Mouse (Mus musculus): ENCODE results near the gene Olfr360. TPM values are rescaled to one million over a fixed set of nuclear protein-coding genes. Genes with fewer than 3 reads are reported as not detected.

Gene Olfr360
- not detected for polyA plus RNA-seq (2015; fragmentation: Illumina TruSeq; extraction: RNeasy Lipid Tissue Mini Kit (QIAGEN cat#74804); ENCODE audit: low read depth, low replicate concordance)

DNA sequence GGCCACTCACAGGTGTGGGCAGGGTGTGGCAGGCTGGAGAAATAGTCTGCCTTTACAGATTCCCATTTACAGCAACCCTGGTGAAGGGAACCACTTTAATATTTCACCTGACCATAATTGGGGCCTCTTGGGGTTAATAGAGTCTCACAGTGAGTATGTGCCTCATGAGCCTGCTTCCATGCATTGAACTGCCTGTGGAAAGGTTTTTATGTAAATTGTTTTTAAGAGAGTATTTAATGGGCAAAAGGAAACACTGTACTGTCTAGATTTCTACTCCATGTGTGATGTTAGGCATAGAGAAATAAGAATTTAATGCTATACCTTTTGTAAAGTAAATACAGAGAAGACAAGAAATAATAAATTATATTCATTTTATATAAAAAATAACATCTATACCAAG, at the start of gene Olfr360:
Olfr360 (plus strand) TSS at position 301 of the 400 bp plus-strand sequence.

DNA sequence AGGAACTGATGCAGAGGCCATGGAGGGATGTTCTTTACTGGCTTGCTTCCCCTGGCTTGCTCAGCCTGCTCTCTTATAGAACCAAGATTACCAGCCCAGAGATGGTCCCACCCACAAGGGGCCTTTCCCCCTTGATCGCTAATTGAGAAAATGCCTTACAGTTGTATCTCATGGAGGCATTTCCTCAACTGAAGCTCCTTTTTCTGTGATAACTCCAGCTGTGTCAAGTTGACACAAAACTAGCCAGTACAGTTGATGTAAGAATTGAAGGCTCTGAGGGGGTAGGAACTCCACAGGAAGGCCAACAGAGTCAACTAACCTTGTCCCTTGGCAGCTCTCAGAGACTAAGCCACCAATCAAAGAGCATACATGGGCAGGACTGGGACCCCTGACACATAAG, 23.6 kb downstream of the Olfr360 start, which contains the start of gene Olfr361:
Olfr361 (minus strand) TSS at position 101 of the 400 bp plus-strand sequence.

GRCm38 (mm10) chr2:37117810-37118209, 52.3 kb downstream of the Olfr360 start, which contains the start of gene Olfr362:
Gene Olfr362, minus strand, starts transcription at chr2:37117910.

Other genes starting within 250 kb of the Olfr360 start
- gene Olfr3, start 248.7 kb upstream of the Olfr360 start, polyA plus RNA-seq (2015; fragmentation: Illumina TruSeq; extraction: RNeasy Lipid Tissue Mini Kit (QIAGEN cat#74804); ENCODE audit: low read depth, low replicate concordance) = not detected
- not detected for gene Olfr350, start 219.4 kb upstream of the Olfr360 start, polyA plus RNA-seq (2015; fragmentation: Illumina TruSeq; extraction: RNeasy Lipid Tissue Mini Kit (QIAGEN cat#74804); ENCODE audit: low read depth, low replicate concordance)
- not detected for gene Olfr351, start 203.1 kb upstream of the Olfr360 start, polyA plus RNA-seq (2015; fragmentation: Illumina TruSeq; extraction: RNeasy Lipid Tissue Mini Kit (QIAGEN cat#74804); ENCODE audit: low read depth, low replicate concordance)
- gene Olfr352, start 197.3 kb upstream of the Olfr360 start, polyA plus RNA-seq (2015; fragmentation: Illumina TruSeq; extraction: RNeasy Lipid Tissue Mini Kit (QIAGEN cat#74804); ENCODE audit: low read depth, low replicate concordance) = not detected
- not detected for gene Olfr353, start 172.8 kb upstream of the Olfr360 start, polyA plus RNA-seq (2015; fragmentation: Illumina TruSeq; extraction: RNeasy Lipid Tissue Mini Kit (QIAGEN cat#74804); ENCODE audit: low read depth, low replicate concordance)
- gene Olfr354, start 160.1 kb upstream of the Olfr360 start, polyA plus RNA-seq (2015; fragmentation: Illumina TruSeq; extraction: RNeasy Lipid Tissue Mini Kit (QIAGEN cat#74804); ENCODE audit: low read depth, low replicate concordance) = not detected
- gene Olfr355, start 136.8 kb upstream of the Olfr360 start, polyA plus RNA-seq (2015; fragmentation: Illumina TruSeq; extraction: RNeasy Lipid Tissue Mini Kit (QIAGEN cat#74804); ENCODE audit: low read depth, low replicate concordance) = not detected
- not detected for gene Olfr356, start 128.6 kb upstream of the Olfr360 start, polyA plus RNA-seq (2015; fragmentation: Illumina TruSeq; extraction: RNeasy Lipid Tissue Mini Kit (QIAGEN cat#74804); ENCODE audit: low read depth, low replicate concordance)
- gene Olfr357, start 71.9 kb upstream of the Olfr360 start, polyA plus RNA-seq (2015; fragmentation: Illumina TruSeq; extraction: RNeasy Lipid Tissue Mini Kit (QIAGEN cat#74804); ENCODE audit: low read depth, low replicate concordance) = not detected
- gene Olfr358, start 56.4 kb upstream of the Olfr360 start, polyA plus RNA-seq (2015; fragmentation: Illumina TruSeq; extraction: RNeasy Lipid Tissue Mini Kit (QIAGEN cat#74804); ENCODE audit: low read depth, low replicate concordance) = not detected
- not detected for gene Olfr361, start 23.5 kb downstream of the Olfr360 start, polyA plus RNA-seq (2015; fragmentation: Illumina TruSeq; extraction: RNeasy Lipid Tissue Mini Kit (QIAGEN cat#74804); ENCODE audit: low read depth, low replicate concordance)
- not detected for gene Olfr362, start 52.2 kb downstream of the Olfr360 start, polyA plus RNA-seq (2015; fragmentation: Illumina TruSeq; extraction: RNeasy Lipid Tissue Mini Kit (QIAGEN cat#74804); ENCODE audit: low read depth, low replicate concordance)
- not detected for gene Olfr364-ps1, start 73.6 kb downstream of the Olfr360 start, polyA plus RNA-seq (2015; fragmentation: Illumina TruSeq; extraction: RNeasy Lipid Tissue Mini Kit (QIAGEN cat#74804); ENCODE audit: low read depth, low replicate concordance)
- gene Olfr365, start 122.5 kb downstream of the Olfr360 start, polyA plus RNA-seq (2015; fragmentation: Illumina TruSeq; extraction: RNeasy Lipid Tissue Mini Kit (QIAGEN cat#74804); ENCODE audit: low read depth, low replicate concordance) = not detected
- gene Olfr366, start 145.8 kb downstream of the Olfr360 start, polyA plus RNA-seq (2015; fragmentation: Illumina TruSeq; extraction: RNeasy Lipid Tissue Mini Kit (QIAGEN cat#74804); ENCODE audit: low read depth, low replicate concordance) = not detected

Measured in brain, adult 10 weeks (tissue).